Mouse (Mus musculus) ES-E14 (cell line): ENCODE results near the gene Pkd1.

Source experiments
- CHD2 ChIP-seq: IDR thresholded peaks from 2 replicates; pipeline ENCODE4 v1.6.1; 2014; ENCODE audit warnings: mild to moderate bottlenecking, low read depth, low read length, inconsistent platforms
- HCFC1 ChIP-seq: IDR thresholded peaks from 2 replicates; pipeline ENCODE4 v1.6.1; 2012; ENCODE audit warnings: low read length, inconsistent platforms, borderline replicate concordance; ENCODE audit not compliant: insufficient read depth
- MAFK ChIP-seq: IDR thresholded peaks from 2 replicates; pipeline ENCODE4 v1.6.1; 2014; ENCODE audit warnings: mild to moderate bottlenecking, low read depth, low read length, inconsistent platforms; ENCODE audit not compliant: insufficient read depth
- ZC3H11A ChIP-seq: IDR thresholded peaks from 2 replicates; pipeline ENCODE4 v1.6.1; 2012; ENCODE audit warnings: low read depth, mild to moderate bottlenecking, inconsistent platforms, low read length, borderline replicate concordance

DNA sequence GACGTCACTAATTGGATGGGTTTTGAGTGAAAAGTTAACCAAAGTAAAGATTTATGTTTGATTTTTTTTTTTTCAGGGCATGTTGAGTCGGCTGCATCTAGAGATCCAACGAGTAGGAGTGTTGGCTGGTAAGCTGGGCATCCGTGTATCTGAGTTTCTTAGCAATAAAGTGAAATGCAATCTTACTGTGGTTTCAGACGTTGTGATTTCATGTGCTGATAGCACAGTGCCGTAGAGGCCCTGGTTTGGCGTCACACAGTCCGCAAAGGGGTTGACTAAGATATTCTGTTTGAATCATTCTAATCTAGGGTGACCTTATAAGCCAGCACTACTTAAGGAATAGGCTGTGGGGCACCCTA is 21.1 kb upstream of the Pkd1 start:
- TF ChIP-seq CHD2: no peak
- no peak for TF ChIP-seq HCFC1
- TF ChIP-seq ZC3H11A: no peak
- no peak for TF ChIP-seq MAFK
